Mouse (Mus musculus) adrenal gland, postnatal 10 days (tissue): Measurements from ENCODE around the gene Icam5. TPM values are rescaled to one million over a fixed set of nuclear protein-coding genes. Genes with fewer than 3 reads are reported as not detected.
"Not testable (repeated sequence)": the region's sequence is repeated elsewhere in the genome, so short reads cannot be mapped to it uniquely, and the experiment has no call there.

ENCODE experiments used
- DNase-seq: peaks from one replicate; pipeline ENCODE4 v3.0.0; 2021; ENCODE audit warnings: mixed read lengths
- long read RNA-seq, 2 experiments: library from polyadenylated mRNA; stranded (forward); transcript quantifications; one replicate each; pipeline ENCODE4 v2.0.0; 2021
- total RNA-seq, 2 experiments: library from RNA; stranded (reverse); gene quantifications; 2 replicates each; pipeline ENCODE4 v1.2.3; 2021

Gene Icam5
- under 1 TPM; 0.51 to 0.67 TPM for total RNA-seq
- long read RNA-seq, experiment 1, partial matches to known transcripts, result 1 of 2 reads
- long read RNA-seq, experiment 1, other reads (novel, unspliced or antisense), result 0 of 2 reads
- long read RNA-seq, experiment 2, partial matches to known transcripts, result 0 of 1 reads
- long read RNA-seq, experiment 2, other reads (novel, unspliced or antisense), result 0 of 1 reads

- peak; percentile 34 for DNase-seq
Measured at GRCm38 (mm10) chr9:21031896-21032351, at the start of gene Icam5. TSS of gene Icam5 (plus strand) at chr9:21032073.

DNA sequence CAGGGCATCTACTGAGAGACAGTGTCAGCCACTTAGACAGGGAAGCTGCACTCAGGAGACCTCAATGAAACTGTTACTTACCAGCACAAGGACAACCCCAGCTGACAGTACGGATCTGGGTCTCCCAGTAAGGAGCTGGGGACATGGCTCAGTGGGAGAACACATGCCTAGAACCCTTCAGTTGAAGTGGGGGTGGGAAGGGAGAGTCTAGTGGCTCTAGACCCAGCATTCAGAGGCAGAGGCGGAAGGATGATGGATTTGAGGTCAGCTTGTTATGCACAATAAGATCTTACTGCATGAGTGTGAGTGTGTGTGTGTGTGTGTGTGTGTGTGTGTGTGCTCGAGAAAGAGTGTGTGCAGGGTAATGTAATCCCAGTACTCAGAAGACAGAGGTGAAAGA lies 49.7 kb upstream of the Icam5 start:
- DNase-seq, result no peak

DNA sequence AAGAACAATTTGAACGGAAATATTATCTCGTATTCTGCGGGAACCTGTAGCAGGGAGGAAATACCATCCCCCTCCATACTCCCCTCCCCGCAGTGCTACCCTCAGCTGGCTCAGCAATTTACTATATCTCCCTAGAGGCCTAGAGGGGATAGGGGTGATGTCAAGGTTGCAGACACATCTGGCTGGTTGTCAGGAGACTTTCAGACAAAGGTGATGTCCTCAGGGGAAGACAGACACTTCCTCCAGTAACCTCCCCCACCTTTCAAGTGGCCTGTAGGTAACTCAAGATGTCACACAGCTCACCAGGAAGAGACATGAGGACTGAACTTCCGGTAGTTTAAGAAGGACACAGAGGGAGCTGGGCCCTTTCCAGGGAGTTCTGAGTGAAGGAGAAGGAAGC lies 48.7 kb upstream of the Icam5 start:
- no peak for DNase-seq

- no peak for DNase-seq
Measured at GRCm38 (mm10) chr9:20986952-20987686, 44.8 kb upstream of the Icam5 start.

DNA sequence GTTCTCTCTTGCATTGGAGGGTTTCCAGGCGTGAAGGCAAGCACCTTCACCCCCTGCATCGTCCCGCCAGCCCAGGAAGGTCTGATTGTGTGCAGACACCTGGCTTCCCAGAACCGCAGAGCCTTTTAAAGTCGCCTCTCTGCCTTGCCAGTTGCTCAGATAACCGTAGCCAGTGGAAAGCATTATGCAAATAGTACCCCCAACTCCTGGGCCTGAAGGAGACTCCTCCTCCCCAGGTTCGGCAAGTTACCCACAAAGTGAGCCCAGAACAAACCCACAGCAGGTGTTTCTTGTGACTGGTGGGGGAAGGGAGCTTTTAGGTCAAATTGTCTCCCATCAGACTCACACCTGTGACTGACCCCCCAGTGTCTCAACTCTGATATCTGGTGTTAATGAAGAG lies 43.9 kb upstream of the Icam5 start:
- DNase-seq, result no peak

DNA sequence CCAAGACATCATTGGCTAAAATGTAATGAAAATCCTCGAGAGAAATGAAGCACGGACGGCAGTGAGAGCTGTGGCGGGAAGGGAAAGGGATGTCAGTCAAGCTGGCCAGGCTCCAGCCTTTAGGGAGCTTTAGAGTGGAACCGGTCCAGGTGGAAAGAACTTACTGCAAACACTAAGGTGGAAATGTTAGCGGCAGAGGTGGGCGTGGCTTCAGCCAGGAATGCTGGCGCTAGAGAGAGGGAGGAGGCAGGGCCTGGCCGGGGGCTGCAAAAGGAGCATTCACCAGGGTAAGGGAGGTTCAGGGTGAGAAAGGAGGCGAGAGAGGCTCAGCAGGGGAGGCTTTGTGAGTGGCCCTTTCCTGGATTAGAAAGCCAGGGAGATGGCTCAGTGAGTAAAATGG lies 41.0 kb upstream of the Icam5 start:
- peak; percentile 32 for DNase-seq

- DNase-seq, result no peak
Measured at GRCm38 (mm10) chr9:20991587-20991986, 40.3 kb upstream of the Icam5 start.

DNA sequence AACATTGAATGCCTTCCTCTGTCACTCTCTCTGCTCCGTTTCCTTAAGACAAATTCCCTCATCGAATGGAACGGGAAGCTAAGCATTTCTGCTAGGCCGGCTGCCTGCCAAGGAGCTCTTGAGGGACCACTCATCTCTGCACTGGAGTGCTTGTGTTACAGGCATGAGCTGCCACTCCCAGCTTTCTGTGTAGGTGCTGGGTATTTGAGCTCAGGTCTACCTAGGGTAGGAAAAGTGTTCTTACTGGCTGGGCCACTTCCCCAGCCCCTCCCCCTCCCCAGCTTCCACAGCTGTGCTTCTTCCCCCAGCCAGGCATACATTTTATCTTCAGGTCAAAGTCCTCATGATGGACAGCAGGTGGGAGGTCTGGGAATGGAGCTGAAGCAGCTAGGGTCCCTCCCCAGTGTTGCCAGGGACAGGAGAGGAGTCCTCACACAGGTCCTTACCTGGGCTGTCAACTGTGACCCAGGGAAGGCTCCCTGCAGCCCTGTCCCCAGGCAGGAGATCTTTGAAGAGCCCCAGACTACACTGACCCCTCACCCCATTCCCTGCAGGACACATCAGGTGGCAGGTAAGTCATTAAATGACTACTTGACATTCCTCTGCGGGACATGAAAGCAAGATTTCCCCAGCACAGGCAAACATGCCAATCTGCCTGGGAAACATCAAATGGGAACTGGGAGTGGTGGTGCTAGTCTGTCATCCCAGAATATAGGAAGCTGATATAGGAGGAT lies 38.5 kb upstream of the Icam5 start:
- DNase-seq, result no peak

- DNase-seq, result no peak
Measured at GRCm38 (mm10) chr9:20995069-20995468, 36.8 kb upstream of the Icam5 start.

DNA sequence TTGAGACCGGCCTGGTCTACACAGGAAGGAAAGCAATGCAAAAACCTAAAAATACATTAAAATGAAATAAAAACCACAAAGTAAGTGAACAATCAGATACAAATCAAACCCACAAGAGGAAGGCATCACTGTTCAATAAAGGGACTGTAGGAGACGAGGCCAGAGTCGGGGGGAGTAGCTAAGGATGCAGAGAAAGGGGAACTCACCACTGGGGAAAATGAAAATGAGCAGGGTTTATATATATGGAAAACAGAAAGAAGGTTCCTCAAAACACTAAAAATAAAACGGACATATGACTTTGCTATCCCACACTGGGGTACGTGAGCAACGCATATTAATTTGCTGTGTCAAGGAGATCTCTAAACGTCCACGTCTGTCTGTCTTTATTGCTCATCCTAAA lies 34.8 kb upstream of the Icam5 start:
- no peak for DNase-seq

DNA sequence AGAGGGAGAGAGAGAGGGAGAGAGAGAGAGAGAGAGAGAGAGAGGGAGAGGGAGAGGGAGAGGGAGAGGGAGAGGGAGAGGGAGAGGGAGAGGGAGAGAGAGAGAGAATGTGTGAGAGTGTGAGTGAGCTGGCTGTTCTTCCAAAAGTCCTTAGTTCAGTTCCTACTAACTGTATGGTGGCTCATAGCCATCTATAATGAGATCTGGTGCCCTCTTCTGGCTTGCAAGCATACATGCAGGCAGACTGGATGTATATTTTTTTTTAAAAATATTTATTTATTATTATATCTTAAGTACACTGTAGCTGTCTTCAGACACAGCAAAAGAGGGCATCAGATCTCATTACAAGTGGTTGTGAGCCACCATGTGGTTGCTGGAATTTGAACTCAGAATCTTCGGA lies 33.5 kb upstream of the Icam5 start:
- DNase-seq, result not testable (repeated sequence)

DNA sequence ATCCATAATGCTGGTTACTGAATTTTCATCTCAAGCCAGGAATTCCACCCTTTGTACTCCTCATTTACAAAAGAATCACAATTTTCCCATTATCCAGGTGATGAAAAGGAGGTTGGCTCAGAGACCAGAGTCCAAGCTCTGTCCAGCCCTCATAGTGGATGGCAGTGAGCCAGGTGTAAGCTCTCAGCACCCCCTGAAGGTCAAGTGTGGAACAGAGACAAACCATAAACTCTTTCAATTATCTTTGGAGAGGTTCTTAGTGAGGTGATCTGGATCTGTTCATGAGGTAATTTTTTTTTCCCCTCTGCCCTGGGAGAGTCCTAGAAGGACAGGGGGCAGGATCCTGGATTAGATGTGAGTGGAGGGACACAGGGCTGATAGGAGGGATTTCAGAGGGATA lies 31.1 kb upstream of the Icam5 start:
- no peak for DNase-seq

- no peak for DNase-seq
Measured at GRCm38 (mm10) chr9:21001651-21002200, 30.1 kb upstream of the Icam5 start.

DNA sequence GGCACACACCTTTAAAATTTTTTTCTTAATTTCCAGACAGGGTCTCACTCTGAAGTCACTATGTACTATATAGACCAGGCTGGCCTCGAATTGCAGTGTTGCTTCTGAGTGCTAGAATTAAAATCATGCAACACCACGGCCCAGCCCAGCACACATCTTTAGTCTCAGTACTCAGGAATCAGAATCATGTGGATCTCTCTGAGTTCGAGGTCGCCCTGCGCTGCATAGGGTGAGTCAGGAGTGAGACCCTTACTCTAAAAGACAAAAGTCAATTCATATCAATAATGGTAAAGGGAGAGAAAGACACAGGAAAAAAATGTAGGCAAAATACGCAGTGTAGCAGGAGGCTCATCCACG lies 29.6 kb upstream of the Icam5 start:
- DNase-seq, result no peak

- peak; percentile 94 for DNase-seq
Measured at GRCm38 (mm10) chr9:21002627-21003551, 29.0 kb upstream of the Icam5 start, which contains the start of gene Mrpl4. TSS of gene Mrpl4 (plus strand) at chr9:21002738.

DNA sequence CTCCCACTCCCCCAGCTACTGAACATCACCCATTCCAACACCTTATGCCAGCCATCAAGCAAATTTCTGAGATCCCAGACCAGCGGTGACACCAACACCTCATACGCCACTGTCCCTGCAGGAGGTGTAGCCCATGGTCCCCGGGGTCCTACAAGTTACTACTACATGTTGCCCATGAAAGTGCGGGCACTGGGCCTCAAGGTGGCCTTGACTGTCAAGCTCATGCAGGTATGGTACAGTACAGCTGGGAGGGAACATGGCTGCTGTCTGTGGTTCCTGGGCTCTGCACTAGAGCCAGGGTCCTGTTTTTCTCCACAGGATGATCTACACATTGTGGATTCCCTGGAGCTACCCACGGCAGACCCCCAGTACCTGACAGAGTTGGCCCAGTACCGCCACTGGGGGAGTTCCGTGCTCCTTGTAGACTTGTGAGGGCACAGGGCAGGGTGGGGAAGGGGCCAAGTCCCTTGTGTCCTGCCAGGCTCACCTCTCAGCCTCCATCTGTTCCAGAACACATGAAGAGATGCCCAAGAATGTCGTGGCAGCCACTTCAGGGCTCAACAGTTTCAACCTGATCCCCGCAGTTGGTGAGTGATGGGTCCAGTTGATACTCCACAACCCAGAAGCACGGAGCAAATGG lies 24.4 kb upstream of the Icam5 start:
- DNase-seq, result no peak

DNA sequence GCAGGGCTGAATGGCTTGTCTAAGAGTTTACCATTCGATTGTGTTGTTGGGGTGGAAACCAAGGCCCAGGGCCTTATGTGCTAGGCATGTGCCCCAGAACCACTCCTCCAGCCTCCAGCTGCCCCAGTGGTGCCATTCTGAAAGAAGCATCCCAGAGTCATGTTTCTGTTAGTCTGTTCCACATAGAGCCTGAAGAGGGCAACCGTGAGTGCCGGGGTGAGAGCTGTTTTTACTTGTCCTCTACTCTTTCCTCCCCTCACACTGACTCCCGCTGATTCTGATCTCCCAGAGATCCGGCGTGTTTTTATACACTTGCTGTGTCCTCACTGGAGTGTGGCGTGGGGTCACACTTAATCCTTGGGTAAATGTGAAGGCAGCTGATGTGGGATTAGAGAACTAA lies 23.9 kb upstream of the Icam5 start:
- DNase-seq, result no peak

DNA sequence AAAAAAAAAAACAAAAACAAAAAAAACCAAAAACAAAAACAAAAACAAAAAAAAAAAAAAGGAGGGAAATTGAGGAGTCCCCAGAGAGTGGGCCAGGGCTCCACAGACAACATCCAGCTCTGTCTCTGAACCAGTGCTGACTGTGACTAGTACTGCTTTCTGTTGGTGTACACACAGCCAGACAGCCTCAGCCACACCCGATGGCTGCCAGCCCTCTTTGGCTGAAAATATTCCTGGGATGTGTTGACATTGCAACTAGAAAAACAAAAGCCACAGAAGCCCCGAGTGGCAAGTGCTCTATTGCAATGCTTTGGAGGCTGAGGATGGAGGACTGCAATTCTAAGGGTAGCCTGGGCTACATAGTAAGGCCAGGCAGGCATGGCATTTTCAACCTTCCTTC lies 21.5 kb upstream of the Icam5 start:
- no peak for DNase-seq

DNA sequence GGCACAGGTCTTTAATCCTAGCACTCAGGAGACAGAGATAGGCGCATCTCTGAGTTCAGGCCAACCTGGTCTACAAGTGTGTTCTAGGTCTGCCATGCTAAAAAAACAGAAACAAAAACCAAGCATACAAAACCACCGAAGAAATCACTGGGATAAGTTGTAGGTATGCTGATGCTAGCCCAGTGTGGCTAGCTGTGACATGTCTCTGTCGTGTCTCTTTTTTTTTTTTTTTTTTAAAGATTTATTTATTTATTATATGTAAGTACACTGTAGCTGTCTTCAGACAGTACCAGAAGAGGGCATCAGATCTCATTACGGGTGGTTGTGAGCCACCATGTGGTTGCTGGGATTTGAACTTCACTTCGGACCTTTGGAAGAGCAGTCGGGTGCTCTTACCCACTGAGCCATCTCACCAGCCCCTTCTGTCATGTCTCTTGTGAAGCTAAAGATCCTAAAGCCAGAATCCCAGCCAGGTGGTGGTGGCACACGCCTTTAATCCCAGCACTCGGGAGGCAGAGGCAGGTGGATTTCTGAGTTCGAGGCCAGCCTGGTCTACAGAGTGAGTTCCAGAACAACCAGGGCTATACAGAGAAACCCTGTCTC lies 20.8 kb upstream of the Icam5 start:
- not testable (repeated sequence) for DNase-seq

DNA sequence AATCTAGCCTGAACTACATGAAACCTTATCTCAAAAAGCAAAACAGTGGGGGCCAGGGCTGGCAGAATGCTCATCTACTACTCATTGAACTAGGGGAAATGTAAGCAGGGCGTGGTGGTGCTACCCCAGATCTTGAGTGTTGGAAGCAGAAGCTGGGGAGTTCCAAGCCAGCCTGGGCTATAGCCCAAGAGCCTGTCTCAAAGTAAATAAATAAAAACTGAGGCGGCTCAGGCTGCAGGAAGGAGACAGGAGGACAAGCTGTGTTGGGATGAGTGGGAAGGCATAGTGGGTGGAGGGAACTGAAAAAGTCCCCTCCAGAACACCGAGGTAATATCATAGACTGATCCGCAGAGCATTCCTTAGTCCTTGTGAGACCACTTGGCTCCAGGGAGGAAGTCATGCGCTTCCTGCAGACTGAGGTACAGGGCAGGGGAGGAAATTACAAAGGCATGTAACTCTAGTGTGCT lies 20.0 kb upstream of the Icam5 start:
- no peak for DNase-seq

DNA sequence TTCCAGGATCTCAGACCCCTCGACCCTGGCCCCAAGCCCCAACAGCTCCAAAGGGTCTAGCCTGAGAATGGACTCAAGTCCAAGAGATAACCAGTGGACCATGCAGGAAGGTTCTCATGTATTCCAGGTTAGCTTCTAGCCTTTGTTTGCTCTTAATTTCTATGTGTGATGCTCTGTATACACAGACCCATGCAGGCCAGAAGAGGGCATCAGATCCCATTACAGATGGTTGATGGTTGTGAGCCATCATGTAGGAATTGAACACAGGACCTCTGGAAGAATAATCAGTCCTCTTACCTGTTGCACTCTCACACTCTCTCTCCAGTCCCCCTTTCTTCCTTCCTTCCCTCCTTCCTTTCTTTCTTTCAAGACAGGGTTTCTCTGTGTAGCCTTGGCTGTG lies 19.5 kb upstream of the Icam5 start:
- no peak for DNase-seq
